Mouse (Mus musculus): Measurements from ENCODE around the gene Gm7876. TPM values are rescaled to one million over a fixed set of nuclear protein-coding genes. Genes with fewer than 3 reads are reported as not detected.
"Not testable (repeated sequence)": the region's sequence is repeated elsewhere in the genome, so short reads cannot be mapped to it uniquely, and the experiment has no call there.

Gm7876 gene
- total RNA-seq (2021) (not detected), polyA plus RNA-seq (2012; rRNA removed) (not detected in 2 replicates)
- long read RNA-seq: 0 reads

DNA sequence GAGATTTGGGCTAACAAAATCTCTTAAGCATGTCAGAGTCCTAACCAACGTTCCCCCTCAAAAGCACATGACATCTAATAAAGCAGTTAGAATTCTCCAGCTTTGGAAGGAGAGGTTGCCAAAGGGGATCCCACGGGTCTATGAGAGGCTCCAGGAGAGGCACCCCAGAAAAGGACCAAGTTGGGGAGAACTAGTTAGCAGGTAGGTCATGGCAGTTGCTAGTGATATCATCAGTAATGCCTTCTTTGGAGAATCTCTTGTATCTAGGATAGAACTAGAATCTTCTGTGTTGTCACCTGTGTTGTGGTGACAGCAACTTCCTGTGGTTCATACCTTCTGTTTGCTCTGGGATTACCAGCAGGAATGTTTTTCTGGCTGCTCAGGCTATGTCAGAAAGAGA is at the start of gene Gm7876:
Gene Gm7876, plus strand, starts transcription at position 301 of the 400 bp plus-strand sequence.
- not testable (repeated sequence) for DNase-seq

DNA sequence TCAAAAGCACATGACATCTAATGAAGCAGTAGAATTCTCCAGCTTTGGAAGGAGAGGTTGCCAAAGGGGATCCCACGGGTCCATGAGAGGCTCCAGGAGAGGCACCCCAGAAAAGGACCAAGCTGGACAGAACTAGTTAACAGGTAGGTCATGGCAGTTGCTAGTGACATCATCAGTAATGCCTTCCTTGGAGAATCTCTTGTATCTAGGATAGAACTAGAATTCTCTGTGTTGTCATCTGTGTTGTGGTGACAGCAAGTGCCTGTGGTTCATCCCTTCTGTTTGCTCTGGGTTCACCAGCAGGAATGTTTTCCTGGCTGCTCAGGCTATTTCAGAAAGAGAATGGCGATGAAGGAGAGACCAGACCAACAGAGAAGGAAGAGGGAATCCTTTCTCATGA is 45.1 kb upstream of the Gm7876 start, which contains the start of gene Gm3239:
Gene Gm3239, plus strand, starts transcription at position 301 of the 400 bp plus-strand sequence.
- not testable (repeated sequence) for DNase-seq

DNA sequence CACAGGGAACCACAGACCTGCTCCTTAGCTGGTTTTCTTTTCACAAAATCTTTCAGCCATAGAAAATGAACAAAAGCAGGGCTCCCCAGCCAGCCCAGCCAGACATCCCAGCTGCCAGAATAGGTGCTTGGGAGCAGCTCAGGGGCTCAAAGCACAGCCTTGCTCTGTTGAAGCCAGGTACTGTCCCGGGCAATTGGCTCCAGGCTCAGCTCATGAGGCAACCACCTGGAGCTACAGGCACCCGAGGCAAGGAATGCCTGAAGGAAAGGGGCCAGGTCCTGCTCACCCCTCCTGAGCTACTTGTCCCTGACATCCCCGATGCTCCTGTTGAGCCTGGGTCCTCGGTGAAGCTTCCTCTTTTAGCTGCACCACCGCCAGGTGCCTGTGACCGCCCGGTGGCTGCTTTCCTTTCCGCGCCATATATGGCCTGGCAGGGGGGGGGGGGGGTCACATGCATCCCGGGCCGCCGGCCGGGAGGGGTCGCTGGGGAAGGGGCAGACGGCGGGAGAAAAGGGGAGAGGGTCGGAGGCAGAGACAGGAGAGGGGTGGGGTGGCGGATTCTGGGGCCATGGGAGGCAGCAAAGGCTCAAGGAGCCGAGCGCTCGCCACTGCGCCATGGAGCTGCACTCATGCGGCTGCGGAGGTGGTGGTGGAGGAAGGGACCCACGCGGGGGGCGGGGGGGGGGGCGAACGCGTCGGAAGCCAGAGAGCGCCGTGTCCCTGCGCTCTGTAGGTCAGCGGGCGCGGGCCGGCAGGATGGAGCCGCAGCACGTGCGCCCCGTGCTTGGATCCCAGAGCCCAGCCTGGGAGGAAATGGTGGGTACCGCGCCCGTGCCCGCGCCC is 17.2 kb downstream of the Gm7876 start, which contains the start of gene Gm3252:
Gene Gm3252, plus strand, starts transcription at position 738 of the 843 bp plus-strand sequence.
- not testable (repeated sequence) for DNase-seq

Other genes with a start within 250 kb of the Gm7876 start
- not detected for gene Gm3182, start 227.5 kb upstream of the Gm7876 start, total RNA-seq (2021)
- not detected in 2 replicates for gene Gm3182, start 227.5 kb upstream of the Gm7876 start, polyA plus RNA-seq (2012; rRNA removed)
- gene Gm3047, start 153.8 kb upstream of the Gm7876 start, total RNA-seq (2021): not detected
- not detected in 2 replicates for gene Gm3047, start 153.8 kb upstream of the Gm7876 start, polyA plus RNA-seq (2012; rRNA removed)
- gene Gm8159, start 76.9 kb upstream of the Gm7876 start, total RNA-seq (2021): not detected
- gene Gm8159, start 76.9 kb upstream of the Gm7876 start, polyA plus RNA-seq (2012; rRNA removed): not detected in 2 replicates
- not detected for gene Gm3239, start 45.0 kb upstream of the Gm7876 start, total RNA-seq (2021)
- not detected in 2 replicates for gene Gm3239, start 45.0 kb upstream of the Gm7876 start, polyA plus RNA-seq (2012; rRNA removed)
- not detected for gene Gm3252, start 17.5 kb downstream of the Gm7876 start, total RNA-seq (2021)
- 0.04 TPM in 1 of 2 replicates, not detected in the other for gene Gm3252, start 17.5 kb downstream of the Gm7876 start, polyA plus RNA-seq (2012; rRNA removed)
- gene Gm9602, start 67.1 kb downstream of the Gm7876 start, total RNA-seq (2021): not detected
- gene Gm9602, start 67.1 kb downstream of the Gm7876 start, polyA plus RNA-seq (2012; rRNA removed): not detected in 2 replicates
- not detected for gene Gm3269, start 128.9 kb downstream of the Gm7876 start, total RNA-seq (2021)
- gene Gm3269, start 128.9 kb downstream of the Gm7876 start, polyA plus RNA-seq (2012; rRNA removed): not detected in 2 replicates
- gene Gm3264, start 146.3 kb downstream of the Gm7876 start, total RNA-seq (2021): under 1 TPM in 1 of 2 experiments, not detected in 1; 0.52 TPM
- gene Gm3264, start 146.3 kb downstream of the Gm7876 start, polyA plus RNA-seq (2012; rRNA removed): not detected in 2 replicates
- not detected for gene Gm3278, start 183.2 kb downstream of the Gm7876 start, total RNA-seq (2021)
- not detected in 2 replicates for gene Gm3278, start 183.2 kb downstream of the Gm7876 start, polyA plus RNA-seq (2012; rRNA removed)

All from adrenal gland, adult 2 months (tissue).